Comparison of ENCODE assay signal across 14 mouse cellular contexts in genomic region chr2:115090430-115091175, GRCm38 (mm10).
DNase-seq lines count a peak whose midpoint lies in the region; ATAC-seq lines count a peak whose summit lies in the region.
"Had no signal": no experiment of that assay in that cellular context is flagged by ENCODE, and none has a peak within 500 bp of the region (broad histone marks: within the 10 kb centered on the region; RNA-seq: fewer than 3 reads in every experiment).

No protein-coding gene starts in this region.

- no peak overlapping the region for H3K4me3 ChIP-seq in kidney, embryonic 16.5 days (ENCODE audit: low read length)
- no peak overlapping the region for H3K4me3 ChIP-seq in hindbrain, embryonic 16.5 days (ENCODE audit: low read length)
- H3K4me3 ChIP-seq: erythroblast, embryonic 14.5 days had no signal

- 18% methylated on average over 12 of the region's 12 CpGs for WGBS in kidney, embryonic 16.5 days
- WGBS in hindbrain, embryonic 16.5 days: 68% methylated on average over 12 of the region's 12 CpGs

- intact Hi-C loops in heart, postnatal 25 days (cut with DNase I): no loop called here

- H3K9me3 ChIP-seq in kidney, embryonic 16.5 days (ENCODE audit: low read length): no peaks in the 10 kb centered on the region
- H3K9me3 ChIP-seq in hindbrain, embryonic 16.5 days (ENCODE audit: control insufficient read depth, low read length): no peaks in the 10 kb centered on the region

- H3K27ac ChIP-seq in kidney, embryonic 16.5 days (ENCODE audit: low read length): peak overlapping the region; percentile 46
- H3K27ac ChIP-seq in hindbrain, embryonic 16.5 days (ENCODE audit: low read depth, low read length): no peak overlapping the region
- H3K27ac ChIP-seq: macrophage had no signal

- peak; percentile 42; the same call in 1 of the 2 replicates for ATAC-seq in kidney, embryonic 16.5 days (ENCODE audit: low FRiP score, low TSS enrichment)
- no peak for ATAC-seq in hindbrain, embryonic 16.5 days

- H3K4me2 ChIP-seq in kidney, embryonic 16.5 days (replicated peaks; ENCODE audit: low read depth, low read length): peak overlapping the region; percentile 31; the same call in 1 of the 2 replicates
- no peak overlapping the region for H3K4me2 ChIP-seq in hindbrain, embryonic 16.5 days (ENCODE audit: low read length)
- H3K4me2 ChIP-seq: heart, embryonic 11.5 days; liver, embryonic 11.5 days had no signal

- peak; percentile 14 for DNase-seq in heart, adult 8-10 months (ENCODE audit: low spot score)
- no peak for DNase-seq in heart, postnatal 25 days (ENCODE audit: low spot score)
- peak; percentile 41 for DNase-seq in brain, adult 2 months (ENCODE audit: low read depth, low spot score)
- peak; percentile 23 for DNase-seq in embryo, embryonic 11 days
- no peak for DNase-seq in thymus, postnatal 36 days
- DNase-seq: cerebellum, postnatal 14 days; gastrocnemius, postnatal 10 days; right cerebral cortex, postnatal 25 days had no signal

- no peaks in the 10 kb centered on the region for H3K36me3 ChIP-seq in kidney, embryonic 16.5 days (ENCODE audit: insufficient read depth, low read length)
- H3K36me3 ChIP-seq in hindbrain, embryonic 16.5 days (ENCODE audit: control insufficient read depth, insufficient read depth, low read length): no peaks in the 10 kb centered on the region

- H3K27me3 ChIP-seq in kidney, embryonic 16.5 days (ENCODE audit: insufficient read depth, low read length): no peaks in the 10 kb centered on the region
- no peaks in the 10 kb centered on the region for H3K27me3 ChIP-seq in hindbrain, embryonic 16.5 days (replicated peaks; ENCODE audit: control insufficient read depth, insufficient read depth, low read length)

- H3K9ac ChIP-seq in kidney, embryonic 16.5 days (replicated peaks; ENCODE audit: low read length): no peak overlapping the region
- H3K9ac ChIP-seq in hindbrain, embryonic 16.5 days (ENCODE audit: low read depth, low read length): no peak overlapping the region

- peaks cover 9% of the 10 kb centered on the region; the same call in 1 of the 2 replicates for H3K4me1 ChIP-seq in kidney, embryonic 16.5 days (ENCODE audit: insufficient read depth, low read length)
- no peaks in the 10 kb centered on the region for H3K4me1 ChIP-seq in hindbrain, embryonic 16.5 days (ENCODE audit: control insufficient read depth, insufficient read depth, low read depth, low read length)

Comparison
In these comparisons a context has a peak if more than half of its experiments do, and no peak if none do; other contexts are left out.
1. DNase-seq: peak in heart, adult 8-10 months (single experiment), brain, adult 2 months (single experiment) and embryo, embryonic 11 days (single experiment); none in heart, postnatal 25 days (single experiment) and thymus, postnatal 36 days (0 of 2).